Mouse (Mus musculus) ES-Bruce4 (cell line): Measurements from ENCODE around the gene Tecpr2.

Experiments used
- CTCF ChIP-seq: IDR thresholded peaks from one replicate; pipeline ENCODE4 v1.8.1; 2011; ENCODE audit warnings: low read depth, low read length
- POLR2A ChIP-seq: IDR thresholded peaks from one replicate; pipeline ENCODE4 v1.8.1; 2011; ENCODE audit warnings: low read length; ENCODE audit not compliant: insufficient read depth

DNA sequence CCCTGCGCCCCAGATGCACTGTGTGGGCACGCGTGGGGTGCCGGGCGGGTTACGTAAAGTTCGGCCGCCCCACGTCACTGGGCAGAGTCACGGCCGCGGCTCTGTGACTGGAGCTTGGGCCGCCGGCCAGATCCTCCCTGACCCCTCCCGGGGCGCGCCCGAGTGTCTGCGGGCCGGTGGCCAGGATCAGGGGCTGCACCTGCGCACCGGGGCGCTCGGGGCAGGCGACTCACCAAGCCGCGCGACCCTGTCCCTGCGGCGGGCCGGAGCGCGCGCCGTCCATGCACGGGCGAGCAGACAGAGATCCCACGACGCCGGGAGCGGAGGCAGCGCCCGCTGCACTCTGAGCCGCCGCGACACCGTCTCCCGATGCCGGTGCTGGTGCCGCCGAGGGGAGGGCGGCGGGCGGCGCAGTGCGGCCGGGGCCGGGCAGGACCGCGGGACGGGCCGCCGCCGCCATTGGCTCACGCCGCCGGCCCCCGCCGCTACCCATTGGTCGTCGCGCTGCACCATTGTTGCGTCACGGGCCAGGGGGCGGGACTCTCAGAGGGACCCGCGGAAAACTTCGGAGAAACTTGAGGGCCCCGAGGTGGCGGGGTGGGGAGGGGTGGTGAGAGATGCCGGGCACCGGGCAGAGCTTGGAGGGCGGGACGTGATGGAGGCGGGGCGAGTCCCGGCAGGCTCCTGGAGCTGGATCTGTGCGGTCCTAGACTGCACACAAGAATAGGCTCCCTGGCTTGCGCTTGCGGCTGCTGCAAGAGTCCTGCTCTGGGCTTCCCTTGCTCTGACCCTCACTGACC, 89.7 kb downstream of the Tecpr2 start, which contains the start of gene Ankrd9:
- TF ChIP-seq CTCF: no peak
- no peak for TF ChIP-seq POLR2A
